Mouse (Mus musculus) cortical plate, adult 2 months (tissue): ENCODE data around the gene M6pr. TPM values are rescaled to one million over a fixed set of nuclear protein-coding genes. Genes with fewer than 3 reads are reported as not detected.

Experiments
- H3K27ac ChIP-seq: fragments of 200-500 bp; 2 replicates; pipeline ENCODE4 v1.5.1; 2012; ENCODE audit warnings: low read length, control low read depth, inconsistent platforms; ENCODE audit not compliant: insufficient read depth
- H3K4me1 ChIP-seq: fragments of 200-500 bp; 2 replicates; pipeline ENCODE4 v1.6.1; 2011; ENCODE audit warnings: low read length; ENCODE audit not compliant: control insufficient read depth, insufficient read depth
- H3K4me3 ChIP-seq: fragments of 200-500 bp; 2 replicates; pipeline ENCODE4 v1.5.1; 2011; ENCODE audit warnings: mild to moderate bottlenecking, low read length, control low read depth; ENCODE audit not compliant: insufficient read depth
- CTCF ChIP-seq: fragments of 200-500 bp; IDR thresholded peaks from 2 replicates; pipeline ENCODE4 v1.5.1; 2011; ENCODE audit warnings: mild to moderate bottlenecking, control low read depth, low read length; ENCODE audit not compliant: insufficient read depth; ENCODE audit errors: extremely low read depth
- POLR2A ChIP-seq: fragments of 200-500 bp; IDR thresholded peaks from 2 replicates; pipeline ENCODE4 v1.6.1; 2011; ENCODE audit warnings: mild to moderate bottlenecking, low read length, control low read depth; ENCODE audit not compliant: insufficient read depth; ENCODE audit errors: extremely low read depth
- polyA plus RNA-seq: library from polyadenylated mRNA; depleted of rRNA; stranded (reverse); fragments of >200 nt; gene quantifications from 2 replicates; pipeline ENCODE4 v1.2.3, GENCODE M21; 2012; rRNA removed

M6pr gene
- polyA plus RNA-seq: 73.4 and 78.5 TPM in 2 replicates

DNA sequence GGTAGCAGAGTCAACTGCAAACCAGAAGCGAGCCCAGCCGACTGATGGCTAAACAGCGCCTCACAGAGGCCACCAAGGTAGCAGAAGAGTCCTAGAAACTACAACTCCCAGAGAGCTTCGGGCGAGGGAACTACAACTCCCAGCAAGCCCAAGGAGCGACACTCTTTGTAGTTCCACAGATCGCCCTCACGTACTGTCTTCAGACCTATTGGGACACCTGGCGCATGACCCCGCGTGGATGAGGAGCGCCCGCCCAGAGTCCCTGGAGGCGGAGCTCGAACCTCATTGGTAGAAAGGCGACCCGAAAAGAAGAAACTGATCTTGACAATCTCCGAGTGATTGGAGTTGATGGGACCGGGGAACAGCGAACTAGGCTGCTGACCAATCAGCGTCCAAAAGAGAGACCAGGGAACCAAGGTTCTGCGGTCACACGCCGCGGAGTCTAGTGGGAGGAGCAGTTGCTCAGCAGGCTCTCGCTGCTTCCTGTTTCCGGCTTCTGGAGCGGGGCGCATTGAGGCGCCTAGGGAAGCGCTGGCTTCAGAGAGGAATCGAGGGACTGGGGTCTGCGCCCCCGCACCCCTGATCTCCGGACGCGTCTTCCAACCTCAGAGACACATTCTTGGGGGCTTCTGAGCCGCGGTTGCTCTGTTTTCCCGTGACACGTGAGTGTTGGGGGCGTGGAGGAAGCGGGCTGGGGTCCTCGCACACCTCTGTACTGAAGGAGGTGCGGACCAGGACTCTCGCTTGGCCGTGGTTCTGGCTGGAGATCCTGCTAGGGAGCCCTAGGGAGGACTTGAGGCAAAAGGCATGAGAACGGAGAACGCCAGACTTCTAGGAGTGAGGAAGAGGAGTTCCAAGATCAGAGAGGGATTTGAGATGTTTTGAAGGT is at the start of gene M6pr:
TSS of gene M6pr (plus strand) at position 216 of the 889 bp plus-strand sequence.
- Histone ChIP-seq H3K4me1 (no peaks in the 10 kb centered on the region; the same call in 1 of the 2 replicates), H3K4me3 (peak within 1 kb of the TSS; percentile 75), H3K27ac (0 out of 2 replicates have a peak within 1 kb of the TSS, but pooled peaks have one; percentile 4)
- TF ChIP-seq CTCF (peak; percentile 93), POLR2A (peak; percentile 69)

DNA sequence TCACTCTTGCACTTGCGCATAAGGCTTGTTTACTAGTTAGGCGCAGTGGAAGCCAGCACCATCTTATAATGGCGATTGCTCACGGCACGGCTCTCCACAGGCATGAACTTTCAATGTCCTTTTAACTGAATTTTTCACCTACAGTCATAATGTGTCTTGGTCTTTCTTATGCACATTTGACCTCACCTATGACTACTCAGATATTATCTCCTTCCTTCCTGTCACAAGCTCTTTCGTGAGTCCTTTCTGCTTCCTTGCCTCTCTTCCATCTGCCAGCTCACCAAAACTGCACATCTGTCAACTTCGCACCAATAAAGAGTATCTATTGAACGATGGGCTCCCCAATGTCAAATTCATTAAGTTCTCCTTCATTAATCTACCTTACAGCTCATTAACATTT is 46.0 kb upstream of the M6pr start:
- TF ChIP-seq POLR2A (no peak), CTCF (no peak)
- H3K4me1 ChIP-seq: no peaks in the 10 kb centered on the region
- no peak overlapping the region for H3K27ac ChIP-seq
- H3K4me3 ChIP-seq: no peak overlapping the region

DNA sequence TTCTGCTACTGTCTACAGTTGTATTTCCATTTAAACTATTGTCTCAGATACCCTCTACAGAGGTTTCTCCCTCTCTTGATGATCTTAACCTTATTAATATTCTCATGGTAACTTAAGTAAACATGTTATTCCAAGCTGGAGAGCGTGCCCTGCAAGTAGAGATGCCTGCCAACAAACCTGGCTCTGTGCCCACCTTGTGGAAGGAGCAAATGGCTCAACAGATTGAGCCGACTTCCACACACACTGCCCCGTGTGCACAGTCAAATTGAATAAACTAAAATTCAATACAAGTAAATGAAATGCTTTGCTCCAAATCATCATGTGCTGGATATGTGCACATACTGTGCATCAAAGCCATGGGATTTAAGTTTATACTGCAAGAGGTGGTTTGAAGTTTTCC is 40.0 kb upstream of the M6pr start:
- no peak for TF ChIP-seq CTCF
- TF ChIP-seq POLR2A: no peak
- H3K27ac ChIP-seq: no peak overlapping the region
- no peaks in the 10 kb centered on the region for H3K4me1 ChIP-seq
- no peak overlapping the region for H3K4me3 ChIP-seq

DNA sequence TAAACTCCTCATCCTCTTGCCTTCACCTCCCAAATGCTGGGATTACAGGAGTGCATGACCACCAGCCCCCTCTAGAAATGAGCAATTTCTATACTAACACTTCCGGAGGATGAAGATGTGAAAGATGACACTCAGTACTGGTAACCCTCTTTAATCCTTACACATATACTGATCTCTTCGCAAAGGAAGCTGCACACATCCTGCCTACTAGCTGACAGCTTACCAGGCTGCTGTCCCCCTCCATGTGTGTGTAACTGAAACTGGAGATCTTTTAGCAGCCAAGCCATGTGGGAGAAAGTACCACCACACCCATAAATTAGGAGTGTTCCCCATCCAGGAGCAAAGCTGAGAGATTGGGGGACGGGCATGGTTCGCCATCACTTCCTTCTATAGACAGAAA is 39.4 kb upstream of the M6pr start:
- H3K27ac ChIP-seq: no peak overlapping the region
- no peak for TF ChIP-seq POLR2A
- no peak for TF ChIP-seq CTCF
- no peaks in the 10 kb centered on the region for H3K4me1 ChIP-seq
- H3K4me3 ChIP-seq: no peak overlapping the region

DNA sequence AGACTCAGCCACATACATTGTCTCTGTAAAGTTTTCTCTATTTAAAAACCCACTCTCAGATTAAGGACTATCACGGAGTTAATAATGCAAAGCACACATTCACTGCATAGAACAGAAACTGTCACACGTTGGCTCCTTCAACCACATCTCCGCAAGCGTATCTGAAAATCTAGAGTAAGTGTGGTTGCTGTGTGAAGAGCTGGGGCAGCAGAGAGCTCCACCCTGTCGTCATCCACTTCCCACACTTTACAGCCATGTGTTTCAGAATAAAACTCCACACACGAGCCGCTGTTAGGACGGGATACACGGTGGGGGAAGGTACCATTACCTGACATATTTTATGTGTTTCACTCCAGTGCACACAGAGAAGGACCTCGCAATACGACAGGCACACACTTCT is 38.4 kb upstream of the M6pr start:
- no peak for TF ChIP-seq POLR2A
- TF ChIP-seq CTCF: no peak
- Histone ChIP-seq H3K27ac (no peak overlapping the region), H3K4me3 (no peak overlapping the region), H3K4me1 (no peaks in the 10 kb centered on the region)

DNA sequence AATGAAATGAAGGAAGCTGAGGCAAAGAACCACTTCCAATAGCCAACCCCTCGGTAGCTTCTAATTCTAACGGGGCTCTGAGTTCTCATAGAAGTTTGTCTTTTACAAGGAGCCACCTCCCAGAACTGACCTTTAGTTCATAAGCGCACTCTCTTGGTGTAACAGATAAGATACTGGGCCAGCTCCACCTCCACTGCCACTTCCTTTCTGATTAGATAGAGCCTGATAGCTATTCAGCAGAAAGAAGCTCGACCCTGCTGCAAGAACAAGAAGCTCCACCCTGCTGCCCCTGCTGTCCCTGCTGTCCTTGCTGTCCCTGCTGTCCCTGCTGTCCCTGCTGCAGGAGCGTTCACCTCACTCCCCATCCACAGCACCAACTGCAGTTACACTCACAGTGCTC is 34.0 kb upstream of the M6pr start:
- Histone ChIP-seq H3K4me1 (no peaks in the 10 kb centered on the region), H3K27ac (no peak overlapping the region), H3K4me3 (no peak overlapping the region)
- TF ChIP-seq POLR2A (no peak), CTCF (no peak)

DNA sequence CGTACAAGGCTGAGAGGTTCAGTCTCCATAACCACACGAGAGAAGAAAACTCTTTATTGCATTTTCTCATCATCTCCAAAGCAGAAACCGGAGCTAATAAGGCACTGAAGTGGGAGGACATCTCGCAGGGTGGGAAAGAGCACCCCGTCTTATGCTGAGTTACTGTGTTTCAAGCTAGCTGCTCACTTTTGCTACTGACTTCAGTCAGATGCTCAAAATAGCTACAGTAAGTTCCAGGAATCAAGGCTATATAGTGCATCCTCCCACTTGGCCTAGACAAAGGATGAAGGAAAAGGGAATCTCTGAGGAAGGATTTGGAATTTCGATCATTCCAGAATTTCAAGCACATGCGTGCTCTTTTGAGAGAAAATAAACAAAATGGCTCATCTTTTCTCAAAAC is 32.0 kb upstream of the M6pr start:
- TF ChIP-seq CTCF (no peak), POLR2A (no peak)
- Histone ChIP-seq H3K27ac (no peak overlapping the region), H3K4me1 (no peaks in the 10 kb centered on the region), H3K4me3 (no peak overlapping the region)

DNA sequence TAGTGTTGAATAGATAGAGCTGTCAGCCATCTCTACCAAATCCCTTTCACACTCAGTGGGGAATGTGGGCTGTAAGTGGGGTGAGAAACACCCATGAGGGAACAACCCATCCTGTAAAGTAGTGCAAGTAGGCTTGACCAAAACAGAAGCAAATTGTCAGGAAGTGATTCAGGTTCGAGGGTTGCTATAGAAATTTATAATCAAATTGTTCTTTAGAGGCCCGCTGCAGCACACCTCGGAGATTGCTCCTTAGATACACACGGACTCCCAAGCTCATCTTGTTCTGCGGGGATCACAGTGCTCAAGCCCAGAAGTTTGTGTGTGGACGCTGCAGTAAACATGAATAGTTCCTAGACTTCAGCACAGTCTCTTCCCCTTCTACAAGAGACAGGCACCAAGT is 25.7 kb upstream of the M6pr start, which contains the start of gene Klrg1:
TSS of gene Klrg1 (minus strand) at position 101 of the 400 bp plus-strand sequence.
- no peak within 1 kb of the TSS for H3K4me3 ChIP-seq
- TF ChIP-seq CTCF (no peak), POLR2A (no peak)
- no peaks in the 10 kb centered on the region for H3K4me1 ChIP-seq
- no peak within 1 kb of the TSS for H3K27ac ChIP-seq

DNA sequence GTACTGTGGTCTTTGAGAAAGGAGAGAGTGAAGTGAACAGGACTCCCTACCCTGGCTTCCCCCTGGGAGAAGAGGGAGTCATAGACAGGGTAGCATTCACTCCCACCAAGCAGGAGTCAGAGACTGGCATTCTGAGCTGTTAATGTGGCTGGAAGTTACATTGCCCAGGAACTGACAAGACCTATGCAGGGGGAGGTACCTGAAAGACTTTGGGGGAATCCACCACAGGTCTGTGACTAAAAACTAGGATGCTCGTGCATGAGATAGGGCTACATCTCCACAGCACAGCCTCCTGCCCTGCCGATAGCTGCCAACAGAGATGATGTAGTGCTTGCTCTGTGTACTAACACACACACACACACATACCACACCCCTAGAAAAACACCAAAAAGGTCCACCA is 25.1 kb upstream of the M6pr start:
- TF ChIP-seq CTCF: no peak
- no peaks in the 10 kb centered on the region for H3K4me1 ChIP-seq
- H3K4me3 ChIP-seq: no peak overlapping the region
- no peak overlapping the region for H3K27ac ChIP-seq

DNA sequence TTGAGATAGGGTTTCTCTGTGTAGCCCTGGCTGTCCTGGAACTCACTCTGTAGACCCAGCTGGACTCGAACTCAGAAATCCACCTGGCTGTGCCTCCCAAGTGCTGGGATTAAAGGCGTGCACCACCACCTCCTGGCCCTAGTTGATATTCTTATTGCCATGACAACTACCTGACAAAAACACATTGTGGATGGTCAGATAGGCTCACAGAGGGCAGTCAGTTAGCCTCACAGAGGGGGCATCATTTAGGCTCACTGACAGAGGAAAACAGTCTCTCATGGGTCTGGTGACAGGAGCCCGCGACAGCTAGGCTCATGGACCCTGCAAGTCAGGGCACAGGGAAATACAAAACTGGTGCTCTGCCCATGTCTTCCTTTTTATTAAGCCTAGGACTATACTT is 24.2 kb upstream of the M6pr start:
- H3K4me3 ChIP-seq: no peak overlapping the region
- H3K27ac ChIP-seq: no peak overlapping the region
- TF ChIP-seq CTCF: no peak
- TF ChIP-seq POLR2A: no peak
- H3K4me1 ChIP-seq: no peaks in the 10 kb centered on the region
